Mouse (Mus musculus): ENCODE data around the gene Asb11.

GRCm38 (mm10) chrX:164416803-164417202 is 20.0 kb upstream of the Asb11 start:
- TF ChIP-seq CTCF (IDR thresholded peaks at IDR 0.05; ENCODE audit: low read depth) (no peak), EP300 (IDR thresholded peaks at IDR 0.05; ENCODE audit: low read depth) (no peak)
